Mouse (Mus musculus) adrenal gland, postnatal 25 days (tissue): ENCODE measurements around the gene Spaca6. TPM values are rescaled to one million over a fixed set of nuclear protein-coding genes. Genes with fewer than 3 reads are reported as not detected.
A peak's percentile ranks its signal among the peaks of the same experiment; 100 is the strongest.

ENCODE experiments used
- DNase-seq: peaks from one replicate; pipeline ENCODE4 v3.0.0; 2021; ENCODE audit warnings: mixed read lengths
- long read RNA-seq: library from polyadenylated mRNA; stranded (forward); transcript quantifications from one replicate; pipeline ENCODE4 v2.0.0, GENCODE M21; 2021
- total RNA-seq: library from RNA; stranded (reverse); gene quantifications from 2 replicates; pipeline ENCODE4 v1.2.3, GENCODE M21; 2021

Gene Spaca6
- 82.8 and 108 TPM in 2 replicates for total RNA-seq
- long read RNA-seq, partial matches to known transcripts = 1 of 6 reads
- long read RNA-seq, other reads (novel, unspliced or antisense) = 1 of 6 reads

DNA sequence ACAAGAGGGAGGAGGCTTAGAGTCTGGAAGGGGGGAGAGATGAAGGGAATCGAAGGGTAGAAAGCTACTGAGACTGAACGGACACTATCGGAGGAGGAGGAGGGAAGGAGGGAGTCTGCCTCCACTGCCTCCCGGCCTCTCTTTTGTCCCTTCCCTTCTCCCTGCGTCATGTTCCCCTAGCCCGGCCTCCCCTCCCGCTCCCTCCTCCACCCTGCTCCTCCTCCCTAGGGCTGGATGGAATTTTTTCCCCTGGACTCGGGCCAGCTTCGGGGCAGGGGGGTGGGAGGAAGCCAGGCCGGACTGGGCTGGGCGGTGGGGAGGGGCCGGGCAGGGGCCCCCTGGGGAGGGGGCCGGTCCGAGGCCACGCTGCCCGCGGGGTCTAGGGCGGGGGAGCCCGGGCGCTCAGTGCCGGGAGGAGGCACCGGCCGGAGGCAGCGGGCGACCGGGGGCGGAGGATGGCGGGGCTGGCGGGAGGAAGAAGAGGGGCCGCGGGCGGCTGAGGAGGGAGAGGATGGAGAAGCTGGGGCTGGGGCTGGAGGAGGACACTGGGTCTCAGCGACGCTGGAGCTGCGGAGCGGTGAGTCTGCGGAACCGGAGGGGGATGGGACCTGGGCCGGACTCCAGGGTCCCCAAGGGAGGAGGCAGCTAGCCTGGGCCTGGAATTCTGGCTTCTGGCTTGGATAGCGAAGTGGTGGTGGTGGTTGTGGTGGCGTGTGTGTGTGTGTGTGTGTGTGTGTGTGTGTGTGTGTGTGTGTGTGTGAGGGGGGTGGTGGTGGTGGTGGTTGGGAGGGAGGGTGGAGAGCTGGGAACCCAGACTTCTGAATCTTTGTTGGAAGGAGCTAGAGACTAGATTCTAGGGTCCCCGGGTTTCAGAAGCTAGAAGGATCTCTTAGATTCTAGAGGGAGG is at the start of gene Spaca6:
Gene Spaca6 (plus strand): TSS at position 408 of the 907 bp plus-strand sequence.
- DNase-seq = peak; percentile 99

- no peak for DNase-seq
These were observed 35.9 kb upstream of the Spaca6 start for GRCm38 (mm10) chr17:17790866-17791630.

DNA sequence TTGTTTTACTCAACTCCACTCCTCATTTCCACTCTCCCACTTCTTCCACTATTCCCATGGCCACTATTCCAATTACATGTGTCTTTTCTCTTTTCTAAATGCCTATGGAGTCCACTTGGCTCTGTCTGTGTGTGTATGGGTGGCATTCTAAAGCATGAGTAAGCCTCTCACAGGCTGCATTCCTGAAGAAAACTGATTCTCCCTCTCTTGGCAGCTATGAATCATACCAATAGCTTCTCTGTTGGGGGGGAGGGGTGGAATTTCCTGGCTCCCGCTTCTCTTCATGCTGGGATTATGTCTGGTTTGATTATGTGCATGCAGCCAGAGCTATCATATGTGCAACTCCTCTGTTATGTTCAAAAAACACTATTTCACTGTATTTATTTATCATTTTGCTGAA is 34.4 kb upstream of the Spaca6 start:
- DNase-seq = peak; percentile 23

- DNase-seq = no peak
These were observed 31.4 kb upstream of the Spaca6 start for GRCm38 (mm10) chr17:17795527-17795926.

DNA sequence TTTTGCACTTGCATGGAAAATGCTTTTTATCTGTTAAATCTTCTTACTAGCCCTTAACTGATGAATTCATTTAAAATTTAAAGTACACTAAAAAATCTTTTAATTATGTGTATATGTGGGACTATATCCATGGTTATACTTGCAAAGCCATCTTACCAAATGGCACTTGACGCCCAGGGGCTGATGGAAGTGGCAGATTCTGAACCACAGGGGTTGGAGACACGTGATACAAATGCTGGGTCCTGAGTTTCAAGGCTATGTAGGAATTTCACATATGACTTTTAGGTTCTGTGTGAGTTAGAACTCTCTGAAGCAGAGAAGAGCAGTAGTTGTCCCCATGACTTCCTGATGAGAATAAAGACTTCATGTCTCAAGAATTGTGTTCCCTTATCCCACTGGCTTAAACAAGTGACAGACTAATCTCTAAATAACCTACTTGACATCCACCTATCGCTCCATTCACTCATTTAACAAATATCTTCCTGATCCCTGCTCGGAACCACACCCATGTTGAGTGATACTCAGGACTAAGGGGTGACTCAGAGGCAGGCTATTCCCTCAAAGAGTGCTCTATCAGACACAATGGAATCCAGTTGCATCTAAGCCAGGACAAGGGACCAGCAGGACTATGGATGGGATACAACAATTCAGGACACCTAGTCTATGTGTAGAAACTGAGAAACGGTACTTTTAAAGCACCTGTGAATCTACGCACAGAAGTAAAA is 3.2 kb upstream of the Spaca6 start:
- DNase-seq = no peak

DNA sequence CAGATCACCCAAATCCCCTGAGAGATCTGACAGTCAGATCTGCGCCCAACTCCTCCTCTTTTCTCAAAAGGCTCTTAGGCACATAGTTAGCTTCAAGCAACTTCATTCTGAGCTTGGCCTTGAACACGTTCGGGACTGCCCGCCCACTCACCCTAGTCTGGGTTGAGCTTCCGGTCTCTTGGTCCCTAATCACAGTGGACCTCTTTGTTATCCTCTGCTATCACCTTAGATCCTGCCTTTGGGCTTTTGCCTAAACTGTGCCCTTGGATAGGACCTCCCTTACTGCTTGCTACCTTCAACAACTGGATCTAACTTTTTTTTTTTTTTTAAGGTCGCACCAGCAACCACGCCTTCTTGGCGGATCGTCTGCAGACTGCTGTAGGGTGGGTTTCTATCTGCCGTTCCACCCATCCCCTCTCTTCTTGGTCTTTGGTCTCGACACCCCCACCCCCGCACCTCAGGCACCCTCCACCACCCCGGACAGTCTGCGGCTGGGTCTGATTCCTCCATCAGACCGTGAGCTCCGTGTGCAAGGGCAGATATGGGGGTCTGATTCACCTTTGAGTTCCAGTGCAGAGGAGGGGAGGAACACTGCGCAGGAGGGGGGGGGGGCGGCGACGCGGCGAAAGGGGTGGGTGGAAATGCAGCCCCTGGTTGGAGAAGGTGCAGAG is 902 bp upstream of the Spaca6 start:
- peak; percentile 58 for DNase-seq

DNA sequence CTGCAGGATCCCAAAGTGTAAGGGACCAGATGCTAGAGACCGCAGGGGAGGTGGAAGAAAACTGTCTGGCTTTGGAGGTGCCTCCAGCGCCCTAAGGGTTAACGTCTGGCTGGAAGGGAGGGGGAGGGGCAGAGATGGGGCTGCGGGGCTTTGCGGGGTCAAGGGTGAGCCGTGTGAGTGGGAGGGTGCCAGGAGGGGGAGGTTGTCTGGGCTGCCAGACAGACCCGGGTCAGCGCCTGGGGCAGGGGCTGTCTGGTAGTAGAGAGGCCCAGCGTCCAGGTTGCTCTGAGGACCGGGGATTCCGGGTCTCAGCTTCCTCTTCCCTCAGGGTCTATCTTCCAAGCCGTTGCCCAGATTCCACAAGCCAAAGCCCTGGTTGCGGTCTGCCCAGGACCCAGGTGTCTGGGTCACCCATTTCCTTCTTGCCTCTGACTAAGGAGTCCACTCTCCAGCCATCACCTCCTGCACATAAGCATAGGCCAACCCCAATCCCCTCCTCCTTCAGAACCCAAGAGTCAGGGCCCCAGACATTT is 766 bp downstream of the Spaca6 start:
- peak; percentile 78 for DNase-seq

DNA sequence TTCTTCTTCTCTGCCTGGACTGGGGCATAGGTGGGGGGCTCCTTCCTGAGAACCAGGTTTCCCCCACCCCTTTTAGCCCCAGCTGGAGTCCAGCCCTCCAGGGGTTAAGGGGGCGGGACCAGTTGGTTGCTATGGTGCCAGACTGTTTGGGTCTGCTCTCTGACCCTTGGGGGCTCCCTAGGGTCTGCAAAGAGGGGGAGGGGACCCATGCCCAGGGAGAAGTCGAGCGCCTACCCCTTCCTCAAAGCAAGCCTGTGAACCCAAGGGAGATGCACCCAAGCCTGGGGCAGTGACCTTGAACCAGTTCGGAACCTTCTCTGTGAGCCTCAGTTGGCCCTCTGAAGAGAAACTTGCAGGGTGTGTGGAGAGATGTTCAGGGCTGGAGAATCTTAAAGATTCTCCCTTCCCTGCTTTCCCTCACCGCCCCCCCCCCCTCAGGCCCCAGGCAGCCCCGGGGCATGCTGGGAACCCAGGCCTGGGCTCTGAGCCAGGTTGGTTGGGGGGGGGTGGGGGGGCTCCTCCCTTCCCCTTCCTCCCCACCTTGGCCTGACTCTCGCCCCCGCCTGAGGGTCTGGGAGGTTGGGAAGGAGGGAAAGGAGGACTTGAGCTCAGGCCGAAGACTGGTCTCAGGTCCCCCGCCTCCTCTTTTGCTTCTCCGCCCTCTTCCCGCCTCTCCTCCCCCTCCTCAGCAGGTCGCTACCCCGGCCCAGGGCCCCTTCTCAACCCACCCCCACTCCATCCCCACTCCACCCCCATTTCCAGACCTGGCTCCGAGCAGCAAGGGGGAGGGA is 1.4 kb downstream of the Spaca6 start:
- peak; percentile 65 for DNase-seq

- DNase-seq = no peak
These were observed 2.3 kb downstream of the Spaca6 start for GRCm38 (mm10) chr17:17829052-17829785.

GRCm38 (mm10) chr17:17829816-17830535 is 3.0 kb downstream of the Spaca6 start:
- DNase-seq = no peak

GRCm38 (mm10) chr17:17830731-17831130 is 3.8 kb downstream of the Spaca6 start:
- DNase-seq = no peak

DNA sequence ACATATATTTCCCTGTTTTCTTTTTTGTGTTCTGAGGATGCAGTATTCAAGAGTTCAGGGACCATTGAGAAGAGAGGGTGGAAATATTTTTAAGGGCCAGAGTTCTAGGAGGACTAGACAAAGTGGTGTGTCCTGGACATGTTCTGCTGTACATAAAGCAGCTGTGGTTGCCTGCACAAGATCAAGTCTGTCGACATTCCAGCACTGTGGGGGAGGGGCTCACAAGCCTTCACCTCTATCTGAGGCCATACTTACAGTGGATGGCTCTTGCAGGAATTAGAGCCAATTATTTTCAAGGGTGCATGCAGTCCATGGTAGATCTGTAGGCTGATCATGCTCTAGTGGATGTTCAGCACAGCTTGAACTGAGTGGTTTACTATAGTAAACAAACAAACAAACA is 7.9 kb downstream of the Spaca6 start:
- no peak for DNase-seq

- no peak for DNase-seq
These were observed 9.1 kb downstream of the Spaca6 start for GRCm38 (mm10) chr17:17836101-17836500.

- DNase-seq = peak; percentile 8
These were observed 10.5 kb downstream of the Spaca6 start for GRCm38 (mm10) chr17:17837426-17837825.

DNA sequence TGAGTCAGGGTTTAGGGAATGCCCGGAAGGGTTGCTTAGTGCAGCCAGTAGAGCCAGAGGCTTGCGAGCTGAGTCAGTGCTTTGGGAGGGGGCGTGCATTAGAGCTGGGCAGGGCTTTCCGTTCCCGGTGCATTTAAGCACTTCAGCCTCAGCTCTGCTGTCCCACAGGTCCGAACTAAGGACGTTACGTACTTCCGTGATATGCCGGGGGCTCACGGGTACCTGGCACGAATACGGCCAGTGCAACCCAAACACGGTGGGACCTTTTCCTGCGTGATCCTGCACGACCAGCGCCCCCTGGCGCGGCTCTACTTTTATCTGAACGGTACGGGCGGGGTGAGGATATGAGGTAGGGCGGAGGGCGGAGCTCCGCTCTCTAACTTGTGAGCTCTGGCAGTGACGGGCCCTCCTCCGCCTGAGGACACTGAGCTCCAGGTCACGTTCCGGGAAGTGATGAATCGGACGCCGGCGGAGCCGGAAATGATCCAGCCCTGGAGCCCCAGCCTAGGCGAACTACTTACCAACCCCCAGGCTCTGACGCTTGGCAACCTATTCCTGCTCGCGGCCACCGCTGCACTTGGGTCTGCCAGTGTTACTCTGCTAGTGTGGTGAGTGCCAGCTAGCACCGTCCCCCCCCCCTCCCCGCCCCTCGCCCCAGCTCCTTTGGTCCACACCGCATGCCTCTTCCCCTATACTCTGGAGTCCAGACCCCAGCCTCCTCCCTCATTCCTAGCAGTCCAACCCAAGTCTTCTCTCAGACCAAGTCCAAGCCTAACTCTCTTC is 11.2 kb downstream of the Spaca6 start:
- DNase-seq = peak; percentile 94

- no peak for DNase-seq
These were observed 12.3 kb downstream of the Spaca6 start for GRCm38 (mm10) chr17:17839276-17839675.

GRCm38 (mm10) chr17:17840796-17841195 is 13.8 kb downstream of the Spaca6 start:
- no peak for DNase-seq

GRCm38 (mm10) chr17:17843534-17844261 is 16.7 kb downstream of the Spaca6 start:
- no peak for DNase-seq
